Mouse (Mus musculus) spleen, postnatal 4 days (tissue): Measurements from ENCODE around the gene Sumo3.

Source experiments
- DNase-seq, 2 experiments: peaks; one replicate each; pipeline ENCODE4 v3.0.0; 2022; ENCODE audit warnings: low spot score in 2 of 2

The Sumo3 gene

GRCm38 (mm10) chr10:77605908-77606826, at the start of gene Sumo3, which contains the start of gene Gm49325:
Sumo3 (plus strand) TSS chr10:77606097.
Gm49325 (plus strand) TSS chr10:77606197.
- DNase-seq, result peak; percentile 100

- no peak for DNase-seq
Observed at GRCm38 (mm10) chr10:77556631-77557030, 49.3 kb upstream of the Sumo3 start.

GRCm38 (mm10) chr10:77557641-77558040, 48.3 kb upstream of the Sumo3 start:
- DNase-seq, result no peak

GRCm38 (mm10) chr10:77560090-77560489, 45.8 kb upstream of the Sumo3 start:
- no peak for DNase-seq

GRCm38 (mm10) chr10:77560830-77561229, 45.1 kb upstream of the Sumo3 start:
- no peak for DNase-seq

GRCm38 (mm10) chr10:77561508-77561907, 44.4 kb upstream of the Sumo3 start:
- DNase-seq, result no peak

- peak in 1 of 2 experiments; percentile 45 for DNase-seq
Observed at GRCm38 (mm10) chr10:77565005-77565404, 40.9 kb upstream of the Sumo3 start.

GRCm38 (mm10) chr10:77566651-77567050, 39.2 kb upstream of the Sumo3 start:
- peak; percentile 87 to 98 for DNase-seq

- no peak for DNase-seq
Observed at GRCm38 (mm10) chr10:77569481-77569880, 36.4 kb upstream of the Sumo3 start.

- DNase-seq, result no peak
Observed at GRCm38 (mm10) chr10:77569973-77570658, 35.8 kb upstream of the Sumo3 start.

GRCm38 (mm10) chr10:77572225-77572624, 33.7 kb upstream of the Sumo3 start:
- DNase-seq, result no peak

GRCm38 (mm10) chr10:77573162-77573561, 32.7 kb upstream of the Sumo3 start:
- DNase-seq, result no peak

- no peak for DNase-seq
Observed at GRCm38 (mm10) chr10:77580027-77580920, 25.6 kb upstream of the Sumo3 start.

GRCm38 (mm10) chr10:77581023-77581407, 24.9 kb upstream of the Sumo3 start:
- DNase-seq, result no peak

GRCm38 (mm10) chr10:77581408-77582284, 24.3 kb upstream of the Sumo3 start, which contains the start of gene Pttg1ip:
Pttg1ip (plus strand) TSS chr10:77581720.
- peak; percentile 96 to 98 for DNase-seq

- no peak for DNase-seq
Observed at GRCm38 (mm10) chr10:77582285-77582618, 23.6 kb upstream of the Sumo3 start.

GRCm38 (mm10) chr10:77583795-77584422, 22.0 kb upstream of the Sumo3 start:
- no peak for DNase-seq

GRCm38 (mm10) chr10:77586637-77587036, 19.3 kb upstream of the Sumo3 start:
- no peak for DNase-seq

- DNase-seq, result no peak
Observed at GRCm38 (mm10) chr10:77587091-77587775, 18.7 kb upstream of the Sumo3 start.

GRCm38 (mm10) chr10:77588036-77588435, 17.9 kb upstream of the Sumo3 start:
- no peak for DNase-seq
